Mouse (Mus musculus): ENCODE data around the gene Slc39a11. TPM values are rescaled to one million over a fixed set of nuclear protein-coding genes. Genes with fewer than 3 reads are reported as not detected.

The Slc39a11 gene
- polyA plus RNA-seq, 1 experiment from 2014 or later, result 56.6 TPM

- Histone ChIP-seq H3K36me3 (ENCODE audit: control insufficient read depth, insufficient read depth, low read length) (peaks cover 21% of the 10 kb centered on the region), H3K4me1 (replicated peaks; ENCODE audit: control insufficient read depth, insufficient read depth) (no peaks in the 10 kb centered on the region), H3K27ac (replicated peaks) (no peak overlapping the region), H3K9me3 (ENCODE audit: control insufficient read depth, low read length) (no peaks in the 10 kb centered on the region), H3K4me3 (ENCODE audit: low read depth, low read length) (no peak overlapping the region), H3K4me2 (replicated peaks; ENCODE audit: low read depth) (no peak overlapping the region), H3K9ac (ENCODE audit: low read length) (no peak overlapping the region; the same call in 1 of the 2 replicates), H3K27me3 (ENCODE audit: control insufficient read depth, insufficient read depth, low read length) (no peaks in the 10 kb centered on the region)
- ATAC-seq (ENCODE audit: low FRiP score, low TSS enrichment), result no peak
- 79% methylated on average over 12 of the region's 12 CpGs for WGBS
- DNase-seq (ENCODE audit: low spot score), result no peak
- no peak for TF ChIP-seq EP300 (optimal IDR thresholded peaks at IDR 0.05)
- TF ChIP-seq CTCF (IDR thresholded peaks at IDR 0.05; ENCODE audit: low read depth), result no peak
Measured at GRCm38 (mm10) chr11:113690506-113690905, 40.6 kb upstream of the Slc39a11 start.

GRCm38 (mm10) chr11:113687031-113687430 lies 37.2 kb upstream of the Slc39a11 start:
- no peak for DNase-seq (ENCODE audit: low spot score)
- H3K4me2 ChIP-seq (replicated peaks; ENCODE audit: low read depth), result no peak overlapping the region
- TF ChIP-seq EP300 (optimal IDR thresholded peaks at IDR 0.05) (no peak), CTCF (IDR thresholded peaks at IDR 0.05; ENCODE audit: low read depth) (no peak)

GRCm38 (mm10) chr11:113684707-113685426 lies 35.0 kb upstream of the Slc39a11 start:
- TF ChIP-seq EP300 (optimal IDR thresholded peaks at IDR 0.05), result no peak
- no peak for TF ChIP-seq CTCF (IDR thresholded peaks at IDR 0.05; ENCODE audit: low read depth)
- H3K4me1 ChIP-seq (replicated peaks; ENCODE audit: control insufficient read depth, insufficient read depth), result peaks cover 3% of the 10 kb centered on the region; the same call in 1 of the 2 replicates
- H3K27me3 ChIP-seq (ENCODE audit: control insufficient read depth, insufficient read depth, low read length), result no peaks in the 10 kb centered on the region
- peak overlapping the region; percentile 88 for H3K4me2 ChIP-seq (replicated peaks; ENCODE audit: low read depth)
- WGBS, result 36% methylated on average over 25 of the region's 25 CpGs
- ATAC-seq (ENCODE audit: low FRiP score, low TSS enrichment) (no peak), DNase-seq (ENCODE audit: low spot score) (no peak)
- H3K36me3 ChIP-seq (ENCODE audit: control insufficient read depth, insufficient read depth, low read length), result peaks cover 5% of the 10 kb centered on the region
- H3K9me3 ChIP-seq (ENCODE audit: control insufficient read depth, low read length), result no peaks in the 10 kb centered on the region
- H3K27ac ChIP-seq (replicated peaks), result peak overlapping the region; percentile 97
- peak overlapping the region; percentile 92 for H3K9ac ChIP-seq (ENCODE audit: low read length)
- H3K4me3 ChIP-seq (ENCODE audit: low read depth, low read length), result peak overlapping the region; percentile 95

More at GRCm38 (mm10) chr11:113687031-113687430, 37.2 kb upstream of the Slc39a11 start:
- Histone ChIP-seq H3K36me3 (ENCODE audit: control insufficient read depth, insufficient read depth, low read length) (peaks cover 7% of the 10 kb centered on the region), H3K4me3 (ENCODE audit: low read depth, low read length) (no peak overlapping the region), H3K9ac (ENCODE audit: low read length) (no peak overlapping the region), H3K27me3 (ENCODE audit: control insufficient read depth, insufficient read depth, low read length) (no peaks in the 10 kb centered on the region), H3K27ac (replicated peaks) (no peak overlapping the region), H3K9me3 (ENCODE audit: control insufficient read depth, low read length) (no peaks in the 10 kb centered on the region), H3K4me1 (replicated peaks; ENCODE audit: control insufficient read depth, insufficient read depth) (0 out of 2 replicates have a peak, but pooled peaks cover 3% of the 10 kb centered on the region)
- no peak for ATAC-seq (ENCODE audit: low FRiP score, low TSS enrichment)
- 71% methylated on average over 2 of the region's 2 CpGs for WGBS

DNA sequence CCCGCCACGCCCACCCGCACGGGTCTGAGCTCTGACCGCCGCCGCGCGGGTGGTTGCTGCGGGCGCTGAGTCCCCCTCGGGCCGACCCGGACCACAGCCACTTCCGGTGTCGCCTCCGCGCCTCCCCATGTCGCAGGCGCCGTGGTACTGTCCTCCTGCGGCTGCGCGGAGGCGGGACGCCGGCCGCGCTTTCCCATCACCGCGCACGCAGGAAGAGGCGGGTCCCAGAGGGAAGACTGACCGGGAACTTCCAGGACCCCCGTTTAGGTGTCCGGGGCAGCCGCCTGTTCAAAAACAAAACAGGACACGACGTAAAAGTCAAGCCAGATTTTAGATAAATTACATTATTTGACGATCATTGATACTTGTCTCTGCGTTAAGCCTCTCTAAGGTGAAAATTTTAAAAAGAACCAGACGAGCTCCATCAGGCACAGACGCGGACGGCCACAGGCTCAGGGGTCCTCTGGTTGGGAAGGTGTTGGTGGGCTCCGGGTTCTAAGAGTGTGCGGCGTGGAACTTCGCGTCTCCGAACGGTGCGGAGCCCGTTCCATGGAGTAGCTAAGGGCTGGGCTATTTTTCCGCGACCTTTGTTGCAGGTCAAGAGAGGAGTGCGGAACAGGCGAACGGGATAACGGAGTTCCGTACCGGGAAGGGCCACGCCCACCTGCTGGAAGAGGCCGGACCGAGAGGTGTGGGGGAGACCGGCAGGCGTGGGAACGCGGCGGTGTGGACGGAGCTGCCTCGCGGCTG lies 34.3 kb upstream of the Slc39a11 start, which contains the start of the genes Fam104a and D11Wsu47e:
Gene Fam104a, minus strand, starts transcription at position 199 of the 750 bp plus-strand sequence.
Gene D11Wsu47e, plus strand, starts transcription at position 456 of the 750 bp plus-strand sequence.
- H3K4me2 ChIP-seq (replicated peaks; ENCODE audit: low read depth), result peak within 1 kb of the TSS; percentile 88
- H3K4me1 ChIP-seq (replicated peaks; ENCODE audit: control insufficient read depth, insufficient read depth), result peaks cover 3% of the 10 kb centered on the region; the same call in 1 of the 2 replicates
- TF ChIP-seq EP300 (optimal IDR thresholded peaks at IDR 0.05) (peak; percentile 97), CTCF (IDR thresholded peaks at IDR 0.05; ENCODE audit: low read depth) (0 out of 2 replicates have a peak, but pooled peaks have one; percentile 3)
- H3K27ac ChIP-seq (replicated peaks), result peak within 1 kb of the TSS; percentile 97
- under 1% methylated on average over 68 of the region's 73 CpGs for WGBS
- DNase-seq (ENCODE audit: low spot score) (peak; percentile 96), ATAC-seq (ENCODE audit: low FRiP score, low TSS enrichment) (peak; percentile 95)
- peak within 1 kb of the TSS; percentile 92 for H3K9ac ChIP-seq (ENCODE audit: low read length)
- H3K4me3 ChIP-seq (ENCODE audit: low read depth, low read length), result peak within 1 kb of the TSS; percentile 95
- H3K9me3 ChIP-seq (ENCODE audit: control insufficient read depth, low read length), result no peaks in the 10 kb centered on the region
- no peaks in the 10 kb centered on the region for H3K27me3 ChIP-seq (ENCODE audit: control insufficient read depth, insufficient read depth, low read length)
- H3K36me3 ChIP-seq (ENCODE audit: control insufficient read depth, insufficient read depth, low read length), result peaks cover 5% of the 10 kb centered on the region; the same call in 1 of the 2 replicates

- peaks cover 3% of the 10 kb centered on the region; the same call in 1 of the 2 replicates for H3K4me1 ChIP-seq (replicated peaks; ENCODE audit: control insufficient read depth, insufficient read depth)
- DNase-seq (ENCODE audit: low spot score) (no peak), ATAC-seq (ENCODE audit: low FRiP score, low TSS enrichment) (peak; percentile 58)
- H3K4me3 ChIP-seq (ENCODE audit: low read depth, low read length), result peak overlapping the region; percentile 95
- peaks cover under 1% of the 10 kb centered on the region; the same call in 1 of the 2 replicates for H3K36me3 ChIP-seq (ENCODE audit: control insufficient read depth, insufficient read depth, low read length)
- TF ChIP-seq EP300 (optimal IDR thresholded peaks at IDR 0.05) (no peak), CTCF (IDR thresholded peaks at IDR 0.05; ENCODE audit: low read depth) (no peak; the same call in 1 of the 2 replicates)
- WGBS, result 0% methylated on average over 25 of the region's 38 CpGs
- H3K9me3 ChIP-seq (ENCODE audit: control insufficient read depth, low read length), result no peaks in the 10 kb centered on the region
- H3K27me3 ChIP-seq (ENCODE audit: control insufficient read depth, insufficient read depth, low read length), result no peaks in the 10 kb centered on the region
- H3K27ac ChIP-seq (replicated peaks), result peak overlapping the region; percentile 97
- peak overlapping the region; percentile 88 for H3K4me2 ChIP-seq (replicated peaks; ENCODE audit: low read depth)
- peak overlapping the region; percentile 92 for H3K9ac ChIP-seq (ENCODE audit: low read length)
Measured at GRCm38 (mm10) chr11:113683627-113683956, 33.7 kb upstream of the Slc39a11 start.
